Mouse (Mus musculus) retina, postnatal 7 days (tissue): Measurements from ENCODE around the gene Shb.

ENCODE experiments used
- DNase-seq: peaks from one replicate; pipeline ENCODE4 v3.0.0-alpha.2; 2012; ENCODE audit warnings: low read depth, low spot score

Gene Shb

DNA sequence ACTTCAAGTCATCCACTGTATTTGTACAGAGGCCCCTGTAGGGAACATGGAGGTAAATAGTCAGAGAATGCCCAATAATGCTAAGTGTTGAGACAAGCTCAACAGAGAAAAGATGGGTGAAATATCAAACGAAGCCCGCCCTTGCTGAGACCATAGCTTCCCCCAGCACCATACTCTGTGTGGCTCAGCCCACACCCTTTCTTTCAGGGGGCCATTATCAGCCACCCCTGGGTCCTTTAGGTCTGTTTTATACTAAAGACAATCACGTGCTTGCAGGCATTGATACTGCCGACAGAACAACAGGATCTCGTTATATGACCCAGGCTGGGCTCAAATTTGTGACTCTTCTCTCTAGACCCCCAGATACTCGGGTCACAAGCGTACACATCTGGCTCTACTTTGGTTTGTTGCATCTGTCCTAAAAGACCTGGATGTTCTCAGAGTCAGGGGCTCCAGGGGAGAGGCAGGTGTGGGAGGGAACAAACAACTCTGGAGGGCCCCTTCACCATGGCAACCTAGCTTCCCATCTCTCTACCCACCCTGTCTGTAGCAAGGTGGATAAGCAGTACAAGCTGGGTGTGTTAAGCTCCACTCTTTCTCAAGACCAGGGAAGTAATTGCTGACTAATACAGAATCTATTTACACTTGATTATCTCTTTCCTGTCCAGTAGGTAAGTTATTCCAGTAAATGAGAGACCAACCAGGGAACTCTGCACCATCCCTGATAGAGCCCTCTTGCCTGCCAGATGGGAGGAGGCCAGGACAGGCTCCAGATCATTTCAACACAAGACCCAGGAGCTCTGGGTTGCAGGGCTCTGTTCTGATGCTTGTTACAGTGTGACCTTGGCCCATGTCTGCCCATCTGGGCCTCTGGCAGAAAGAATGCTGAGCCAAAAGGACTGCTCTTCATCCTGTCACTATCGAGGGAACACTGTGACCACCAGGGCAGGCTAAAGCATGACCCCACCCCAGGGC, 48.7 kb downstream of the Shb start:
- DNase-seq: no peak

DNA sequence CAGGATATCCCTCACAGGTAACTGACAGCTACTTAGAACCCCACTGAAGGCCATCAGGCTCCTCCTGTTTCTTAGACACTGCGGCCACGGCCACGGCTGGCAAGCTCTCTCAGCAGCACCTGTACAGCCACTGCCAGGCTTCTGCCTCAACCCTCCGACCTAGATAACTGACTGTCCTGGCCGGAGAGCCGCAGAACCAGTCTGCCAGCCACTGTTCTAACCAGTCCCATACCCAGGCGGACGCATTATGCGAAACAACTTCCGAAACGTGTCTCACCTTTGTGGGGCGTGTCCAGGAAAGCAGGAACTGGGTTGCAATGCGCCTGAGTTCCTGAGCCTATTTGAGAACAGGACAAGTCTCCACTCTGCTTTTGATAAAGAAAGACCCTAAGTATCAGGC, 50.0 kb downstream of the Shb start:
- DNase-seq: no peak

DNA sequence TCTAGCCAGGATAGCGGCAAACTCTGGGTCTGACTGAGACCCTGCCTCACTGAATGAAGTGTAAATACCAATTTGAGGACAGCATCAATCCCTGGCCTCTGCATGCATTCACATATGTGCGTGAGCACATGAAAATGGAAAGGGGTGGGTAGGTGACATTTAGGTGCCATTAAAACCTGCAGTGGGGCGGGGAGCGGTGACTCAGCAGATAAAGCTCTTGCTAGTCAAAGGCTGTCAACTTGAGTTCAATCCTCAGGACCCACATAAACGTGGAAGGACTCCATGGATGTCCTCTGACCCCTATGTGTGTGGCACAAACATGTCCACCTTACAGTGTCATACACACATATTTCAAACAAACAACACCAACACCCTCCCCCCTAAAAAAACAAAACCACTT, 50.8 kb downstream of the Shb start:
- DNase-seq: no peak

DNA sequence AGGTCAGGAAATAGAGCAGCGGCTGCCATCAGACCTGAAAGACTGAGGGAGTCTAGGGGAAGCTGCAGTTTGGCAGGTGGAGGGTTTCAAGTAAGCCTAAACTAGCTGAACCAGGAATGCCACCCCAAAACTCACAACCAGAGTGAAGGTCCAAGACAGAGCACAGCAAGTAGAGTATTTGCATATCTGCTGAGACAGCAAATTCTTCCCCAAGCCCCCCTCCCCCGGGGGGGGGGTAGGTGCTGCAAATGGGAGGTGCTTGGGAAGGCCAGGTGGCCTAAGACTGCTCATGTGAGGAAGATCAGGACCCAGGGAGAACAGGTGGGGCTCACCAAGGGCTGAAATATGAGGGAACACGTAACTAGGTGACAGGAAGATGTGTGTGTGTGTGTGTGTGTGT, 51.7 kb downstream of the Shb start:
- no peak for DNase-seq

DNA sequence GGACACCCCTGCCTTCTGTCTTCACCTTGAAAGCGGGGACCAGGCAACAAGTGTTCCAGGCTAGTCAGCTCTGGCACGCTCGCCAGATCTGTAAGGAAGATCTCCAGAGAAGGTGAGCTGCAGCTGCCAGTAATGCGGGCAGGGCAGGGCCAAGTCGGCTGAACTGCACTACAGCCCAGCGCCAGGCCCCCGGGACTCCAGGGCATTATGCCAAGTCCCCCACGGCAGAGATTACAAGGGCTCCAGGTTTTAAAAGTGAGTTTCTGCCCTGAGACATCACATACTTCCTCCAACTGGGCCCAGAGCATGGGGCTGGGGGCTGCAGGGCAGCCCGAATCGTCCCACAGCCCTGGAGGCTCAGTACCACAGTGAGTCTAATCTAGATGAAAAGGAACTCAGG, 52.8 kb downstream of the Shb start:
- DNase-seq: no peak

DNA sequence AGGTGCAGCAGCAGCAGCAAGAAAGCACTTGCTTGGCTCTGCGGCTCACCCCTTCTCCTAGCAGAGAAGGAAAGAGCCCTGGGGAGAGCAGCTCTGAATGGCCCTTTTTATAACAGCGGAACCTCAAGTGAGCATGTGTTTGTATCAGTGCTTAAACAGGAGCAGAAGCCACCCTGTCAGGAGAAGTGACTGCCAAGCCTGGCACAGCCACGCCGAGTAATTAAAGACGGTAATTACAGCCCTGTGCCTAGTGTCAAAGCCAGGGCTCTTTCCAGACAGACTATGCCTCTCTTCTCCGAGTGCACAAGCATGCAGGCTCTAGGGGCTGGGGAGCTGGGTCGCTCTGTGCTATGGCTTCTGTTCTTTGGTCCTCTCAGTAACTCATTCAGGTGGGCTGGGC, 54.1 kb downstream of the Shb start:
- no peak for DNase-seq

DNA sequence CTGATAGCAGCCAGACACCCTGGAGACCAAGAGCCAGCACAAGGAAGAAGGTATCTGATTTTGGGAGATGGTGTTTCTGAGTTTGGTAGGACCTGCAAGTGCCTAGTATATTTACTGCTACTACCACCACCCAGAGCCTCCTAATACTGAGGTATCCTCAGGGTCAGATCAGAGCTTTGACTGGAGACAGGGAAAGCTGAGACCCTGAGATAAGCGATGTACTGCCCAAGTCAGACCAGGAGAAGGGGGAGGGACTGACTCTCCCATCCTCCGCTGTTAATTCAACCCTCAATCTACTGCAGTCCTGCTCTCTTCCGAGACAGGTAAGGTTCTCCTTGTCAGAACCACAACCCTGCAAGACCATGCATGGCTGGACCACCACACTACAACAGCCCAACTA, 55.2 kb downstream of the Shb start:
- no peak for DNase-seq

DNA sequence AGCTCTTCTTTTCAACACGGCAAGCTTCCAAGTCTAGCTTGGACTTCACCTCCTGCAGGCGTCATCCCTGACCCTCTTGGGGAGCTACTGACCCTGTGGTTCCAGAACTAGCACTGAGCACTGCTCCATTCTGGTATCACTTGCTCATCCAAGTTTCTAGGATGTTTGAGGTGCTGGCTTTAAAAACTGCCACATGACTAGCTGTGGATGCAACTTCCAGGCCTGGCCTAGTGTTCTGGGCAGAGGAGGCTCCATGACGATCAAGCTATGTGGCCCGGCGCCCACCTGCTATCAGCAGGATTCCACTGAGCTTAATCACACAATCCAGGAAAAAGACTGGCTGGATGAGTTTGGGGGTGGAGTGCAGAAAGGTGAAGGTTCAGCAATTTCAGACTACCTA, 57.4 kb downstream of the Shb start:
- no peak for DNase-seq

DNA sequence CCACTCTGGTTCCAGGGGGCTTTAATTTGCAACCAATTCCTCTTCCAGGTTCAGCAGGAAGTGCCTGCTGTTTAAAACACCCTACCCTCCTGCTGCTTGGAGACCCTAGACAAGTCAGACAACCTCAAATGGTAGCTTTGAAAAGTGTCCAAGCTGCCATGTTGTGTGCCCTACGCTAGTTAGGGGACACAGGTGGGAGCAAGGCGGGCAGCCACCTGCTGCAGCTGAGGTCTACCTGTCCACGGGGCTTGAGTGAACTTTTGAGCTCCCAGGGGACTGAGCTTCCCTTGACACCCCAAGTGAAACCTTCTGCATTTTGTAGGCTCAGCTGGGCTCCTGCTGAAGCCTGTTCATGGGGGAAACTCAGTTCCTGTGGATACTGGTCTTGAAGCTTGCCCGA, 58.1 kb downstream of the Shb start:
- no peak for DNase-seq

DNA sequence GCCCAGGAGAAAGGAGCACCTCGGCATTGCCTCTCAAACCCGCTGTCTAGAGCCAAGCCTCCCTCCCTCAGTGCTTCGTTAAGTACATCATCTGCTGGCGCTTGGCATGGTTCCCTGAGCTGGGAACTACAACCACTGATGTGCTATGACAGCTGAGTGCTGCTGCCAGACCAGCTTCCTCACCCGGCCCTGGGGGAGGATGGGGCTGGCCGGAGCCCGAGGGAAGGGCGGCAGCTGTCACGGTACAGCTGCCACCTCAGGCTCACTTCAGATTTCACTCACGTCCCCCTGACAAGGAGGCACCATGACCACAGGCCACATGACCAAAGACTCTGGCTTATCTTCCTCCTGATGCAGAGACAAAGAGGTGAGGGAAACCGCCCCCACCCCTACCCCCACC, 59.1 kb downstream of the Shb start:
- peak; percentile 37 for DNase-seq

DNA sequence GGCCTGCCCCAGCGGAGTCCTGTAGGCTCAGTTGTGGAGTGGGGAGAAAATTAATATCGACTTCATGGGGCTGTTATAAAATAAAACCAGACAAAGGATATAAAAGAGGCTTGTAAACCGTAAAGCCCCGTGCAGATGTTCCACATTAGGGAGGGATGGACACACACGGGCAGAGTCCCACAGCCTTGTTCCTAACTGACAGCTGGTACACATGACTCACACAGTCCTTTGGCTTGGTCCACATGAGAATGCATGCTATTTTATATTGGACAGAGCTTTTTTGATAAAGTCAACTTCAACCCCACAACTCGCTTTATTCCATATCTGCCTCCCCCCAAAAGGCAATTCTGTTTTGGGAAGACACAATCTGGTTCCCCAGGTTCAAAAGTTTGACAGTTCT, 59.6 kb downstream of the Shb start:
- DNase-seq: no peak

DNA sequence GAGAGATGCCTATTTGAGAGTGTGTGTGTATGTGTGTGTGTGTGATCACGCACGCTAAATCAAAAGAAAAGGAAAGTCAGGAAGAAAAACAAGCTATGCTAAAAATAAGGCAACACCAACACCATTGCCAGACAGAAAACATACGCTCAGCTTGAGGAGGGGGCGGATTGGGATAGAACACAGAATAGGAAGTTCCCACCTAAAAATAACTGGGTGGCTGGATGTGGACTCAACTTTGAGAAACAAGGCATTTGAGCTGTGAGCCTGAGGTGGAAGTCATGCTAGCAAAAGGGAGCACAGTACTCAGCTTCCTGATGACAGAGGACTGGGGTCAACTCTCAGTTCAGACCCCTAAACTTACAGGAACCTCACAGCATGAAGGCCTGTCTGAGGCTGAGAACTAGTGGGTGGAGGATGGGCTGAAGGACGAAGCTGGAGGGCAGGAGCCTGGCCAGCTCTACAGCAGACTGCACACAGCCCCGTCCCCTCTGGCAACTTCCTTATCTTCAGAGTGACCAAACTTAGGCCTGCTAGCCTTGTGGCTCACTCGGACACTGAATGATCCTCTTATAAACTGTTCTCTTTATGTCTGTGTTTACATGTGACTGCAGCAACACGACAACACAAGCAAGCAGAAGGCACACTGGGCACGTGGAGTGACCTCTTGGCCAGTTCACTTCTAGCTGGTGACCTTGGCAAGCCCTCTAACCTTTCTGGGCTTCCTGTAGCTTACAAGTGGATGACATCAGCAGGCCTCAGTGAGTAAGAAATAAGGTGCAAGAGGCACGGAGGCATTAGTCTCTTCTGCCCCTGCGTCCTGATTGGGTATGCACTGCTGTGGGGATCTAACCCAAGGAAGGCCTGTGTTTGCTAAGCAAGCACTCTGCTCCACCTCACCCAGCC, 60.4 kb downstream of the Shb start:
- DNase-seq: no peak

DNA sequence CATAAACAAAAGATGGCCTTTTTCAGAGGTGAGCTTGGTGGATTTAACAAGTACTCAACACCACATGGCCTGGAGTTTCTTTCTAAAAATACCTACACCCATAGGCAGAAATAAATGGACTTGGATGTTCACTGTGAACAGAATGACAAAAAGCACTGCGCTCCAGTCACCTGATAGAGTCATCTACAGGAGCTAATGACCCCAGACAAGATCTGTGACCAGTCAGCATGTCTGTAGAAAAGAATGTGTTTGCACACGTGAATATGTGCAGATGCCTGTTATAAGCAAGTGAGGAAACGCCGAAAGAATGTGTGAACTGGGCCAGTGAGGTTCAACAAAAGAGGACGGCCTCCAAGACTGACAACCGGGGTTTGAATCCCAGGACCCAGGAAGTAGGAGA, 63.2 kb downstream of the Shb start:
- no peak for DNase-seq

DNA sequence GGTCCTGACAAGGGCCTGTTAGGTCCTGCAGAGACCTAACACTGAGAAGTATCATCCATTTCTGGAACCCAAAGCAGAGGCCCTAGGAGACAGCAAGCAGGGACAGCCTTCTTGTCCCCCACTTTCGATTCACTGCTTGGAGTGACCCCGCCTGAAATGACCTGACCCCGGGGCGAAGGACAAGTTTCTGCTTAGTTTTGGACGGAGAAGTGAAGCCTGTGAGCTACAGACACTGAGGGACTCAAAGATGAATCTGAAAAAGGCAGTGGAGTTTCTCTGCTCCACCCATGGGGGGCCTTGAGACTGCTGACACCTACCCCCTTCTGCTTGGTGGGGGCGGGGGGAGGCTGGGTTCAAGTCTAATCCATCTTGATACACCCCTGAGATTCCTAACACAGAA, 63.8 kb downstream of the Shb start:
- no peak for DNase-seq

DNA sequence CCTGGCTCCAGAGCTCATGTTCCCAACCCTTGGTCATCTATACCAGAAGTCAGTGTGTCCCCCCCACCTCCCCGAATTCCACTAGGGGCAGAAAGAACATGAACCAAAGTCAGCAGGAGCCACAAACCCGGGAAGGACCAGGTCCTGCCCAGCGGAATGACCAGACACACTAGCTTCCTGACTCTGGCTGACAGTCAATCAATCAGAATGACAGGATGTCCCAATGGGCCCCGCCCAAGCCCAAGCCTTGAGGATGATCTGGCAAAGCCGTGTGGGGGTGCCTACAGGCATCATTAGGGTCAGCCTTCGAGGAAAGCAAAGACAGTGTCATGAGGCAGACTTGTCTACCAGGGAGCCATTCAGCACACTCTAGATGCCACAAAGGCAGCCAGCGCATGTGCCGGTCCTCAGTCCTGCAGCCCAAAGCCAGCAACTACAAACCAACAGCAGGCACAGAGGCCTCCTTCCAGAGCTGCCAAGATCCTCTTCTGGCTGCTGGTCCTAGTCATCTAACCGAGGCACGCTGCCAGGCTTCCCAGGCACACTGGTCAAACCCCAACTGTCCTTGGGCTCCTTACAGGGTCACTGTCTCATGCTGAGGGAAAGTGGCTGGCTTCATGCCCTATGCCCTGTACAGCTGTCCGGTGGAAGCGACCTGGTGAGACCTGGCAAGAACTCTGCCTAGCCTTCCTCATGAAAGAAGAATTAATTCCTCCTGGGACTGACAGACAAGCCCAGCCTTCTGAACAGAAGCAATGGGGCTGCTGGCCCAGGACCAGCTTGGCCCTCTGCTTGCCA, 65.0 kb downstream of the Shb start:
- no peak for DNase-seq

DNA sequence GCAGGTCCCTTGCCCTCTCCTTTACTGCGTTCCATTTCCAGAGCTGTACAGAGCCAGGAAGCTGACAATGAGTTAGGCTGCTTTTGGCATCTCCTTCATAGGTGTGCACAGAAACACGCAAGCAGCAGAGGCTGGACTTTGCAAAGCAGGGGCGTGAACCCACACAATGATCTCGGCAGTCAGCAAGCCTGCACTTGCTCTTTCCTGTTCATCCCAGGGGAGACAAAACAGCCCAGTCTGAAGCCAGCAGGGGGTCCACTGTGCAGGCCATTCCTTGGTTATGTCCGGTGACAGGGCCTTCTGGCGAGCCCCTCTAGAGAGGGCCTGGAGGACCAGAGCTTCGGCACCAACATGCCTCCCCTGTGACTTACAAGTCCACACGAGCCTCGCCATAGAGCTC, 67.3 kb downstream of the Shb start:
- DNase-seq: no peak

DNA sequence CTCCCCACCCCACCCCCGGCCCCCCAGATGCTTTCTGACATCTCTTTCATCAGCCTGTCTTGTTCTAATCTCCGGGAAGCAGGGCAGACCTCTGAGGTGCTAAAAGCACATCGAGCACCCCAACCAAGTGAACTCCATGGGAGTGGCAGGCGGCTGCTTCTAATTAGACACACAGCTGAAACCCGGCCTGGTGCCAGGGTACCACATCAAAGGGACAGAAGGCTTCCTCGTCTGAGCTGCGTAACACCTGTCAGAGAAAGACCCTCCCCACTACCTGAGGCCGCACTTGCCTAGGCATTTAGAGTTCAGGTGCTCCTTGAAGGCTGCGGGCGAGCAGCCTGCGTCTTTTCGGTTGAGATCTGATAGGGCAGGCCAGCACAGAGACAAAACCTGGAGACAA, 67.7 kb downstream of the Shb start:
- DNase-seq: no peak

DNA sequence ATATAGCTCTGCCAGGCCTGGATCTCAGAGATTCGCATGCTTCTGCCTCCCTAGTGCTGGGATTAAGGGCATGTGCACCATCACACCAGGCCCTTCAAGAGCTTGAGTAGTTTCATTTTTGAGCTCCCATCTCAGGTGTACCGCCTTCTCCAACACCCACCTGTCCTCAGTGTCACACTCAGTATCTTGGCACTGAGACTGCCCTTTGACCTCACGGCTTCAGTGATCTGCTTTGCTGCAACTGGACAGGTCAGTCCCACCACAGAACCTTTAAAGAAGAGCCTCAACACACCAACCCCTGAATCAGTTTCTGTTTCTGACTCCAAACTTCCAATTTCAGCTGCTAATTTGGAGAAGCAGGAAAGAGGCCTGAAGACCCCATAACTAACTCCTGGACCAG, 68.1 kb downstream of the Shb start:
- no peak for DNase-seq

DNA sequence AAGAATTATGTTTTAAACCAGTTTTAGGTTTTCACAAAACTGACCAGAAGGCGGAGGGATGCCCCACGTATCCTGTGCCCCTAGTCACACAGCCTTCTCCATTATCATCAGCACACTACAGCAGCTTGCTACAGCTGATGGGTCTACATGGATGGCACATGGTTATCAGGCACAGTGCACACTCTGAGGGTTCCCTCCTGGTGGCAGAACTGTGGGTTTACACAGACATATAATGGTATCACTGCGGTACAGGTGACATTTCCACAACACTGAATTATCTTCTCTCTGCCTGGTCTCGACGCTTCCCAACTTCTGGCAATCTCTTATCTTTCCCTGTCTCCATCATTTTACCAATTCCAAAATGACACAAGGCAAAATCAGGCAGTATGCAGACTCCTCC, 69.6 kb downstream of the Shb start:
- no peak for DNase-seq

DNA sequence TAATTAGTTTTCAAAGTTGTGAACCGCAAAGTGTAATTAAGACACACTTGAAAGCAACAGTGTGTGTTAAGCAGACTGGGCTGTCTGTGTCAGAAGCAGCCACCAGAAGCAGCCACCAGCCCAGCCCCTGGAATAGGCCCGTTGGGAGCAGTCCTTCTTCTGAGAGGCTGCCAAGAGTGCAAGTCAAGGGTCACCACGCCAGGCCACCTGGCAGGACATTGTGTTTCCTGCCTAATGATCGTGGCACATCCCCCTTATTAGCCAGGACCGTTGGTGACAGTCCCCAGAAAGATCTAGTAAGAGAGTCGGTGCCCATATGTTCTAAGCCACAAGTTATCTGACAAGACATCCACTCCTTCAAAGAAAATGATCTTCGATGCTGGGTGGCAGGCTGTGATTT, 70.6 kb downstream of the Shb start:
- no peak for DNase-seq

DNA sequence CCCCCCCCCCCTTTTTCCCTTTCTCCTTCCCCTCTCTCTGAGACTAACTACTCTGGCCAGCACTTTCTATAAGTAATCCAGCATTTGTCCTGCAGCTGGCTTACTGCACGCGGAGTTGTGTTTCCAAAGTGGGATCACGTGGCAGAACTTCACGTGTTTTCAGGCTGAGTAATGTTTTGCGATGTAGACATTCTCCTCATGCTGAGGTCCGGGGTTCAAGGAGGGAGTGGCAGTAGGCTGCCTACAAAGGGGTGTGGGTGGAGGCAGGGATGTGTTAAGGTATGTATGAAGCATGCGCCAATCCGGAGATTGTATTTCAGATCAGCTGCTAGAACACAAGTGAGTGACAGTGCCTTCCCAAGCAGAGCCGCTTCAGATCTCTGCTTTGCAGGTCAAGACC, 72.9 kb downstream of the Shb start:
- no peak for DNase-seq

DNA sequence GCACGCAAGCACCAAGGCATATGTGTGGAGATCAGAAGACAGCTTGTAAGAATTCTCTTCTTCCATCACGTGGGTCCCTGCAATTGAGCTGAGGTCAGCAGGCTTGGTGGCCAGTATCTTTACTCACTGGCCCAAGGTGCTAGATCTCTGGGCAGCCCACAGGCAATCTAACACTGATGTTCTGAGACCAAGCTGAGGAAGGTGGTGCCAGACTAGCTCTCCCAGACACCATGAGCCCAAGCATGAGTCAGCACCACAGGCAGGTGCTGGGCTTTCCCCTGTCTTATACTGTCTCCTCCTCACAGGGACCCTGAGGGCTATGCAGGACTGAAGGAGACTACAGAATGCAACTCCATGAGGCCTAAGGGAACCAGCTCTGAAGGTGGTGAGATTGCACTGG, 74.7 kb downstream of the Shb start:
- DNase-seq: no peak
